Mouse (Mus musculus) left cerebral cortex, adult 18-20 months (tissue): ENCODE results near the gene Afdn. TPM values are rescaled to one million over a fixed set of nuclear protein-coding genes. Genes with fewer than 3 reads are reported as not detected.
"Not testable (repeated sequence)": the region's sequence is repeated elsewhere in the genome, so short reads cannot be mapped to it uniquely, and the experiment has no call there.

Source experiments
- DNase-seq, 2 experiments: peaks; one replicate each; pipeline ENCODE4 v3.0.0; 2021 to 2022; ENCODE audit warnings: low spot score in 2 of 2, mixed read lengths in 1 of 2
- total RNA-seq, 2 experiments: library from RNA; stranded (reverse); gene quantifications; 2 replicates each; pipeline ENCODE4 v1.2.3; 2021

Afdn gene
- total RNA-seq, 2 experiments from 2014 or later: 114 TPM

GRCm38 (mm10) chr17:13939231-13939630 is 178.9 kb downstream of the Afdn start:
- not testable (repeated sequence) for DNase-seq

- no peak for DNase-seq
Observed at GRCm38 (mm10) chr17:13940487-13940886, 180.1 kb downstream of the Afdn start.

GRCm38 (mm10) chr17:13948073-13948472 is 187.7 kb downstream of the Afdn start, which contains the start of gene Gm7168:
Gene Gm7168 (plus strand): TSS chr17:13948373.
- not testable (repeated sequence) for DNase-seq

GRCm38 (mm10) chr17:13951570-13951969 is 191.2 kb downstream of the Afdn start:
- not testable (repeated sequence) for DNase-seq

Other genes starting within 250 kb of the Afdn start
- 10 to 100 TPM; 22.2 to 25.0 TPM for gene Tcte2, start 1.3 kb downstream of the Afdn start, total RNA-seq
- gene Gm7168, start 187.8 kb downstream of the Afdn start, total RNA-seq: not detected
- not detected for gene Gm7356, start 243.2 kb downstream of the Afdn start, total RNA-seq